Mouse (Mus musculus): Measurements from ENCODE around the gene Ccdc60. TPM values are rescaled to one million over a fixed set of nuclear protein-coding genes. Genes with fewer than 3 reads are reported as not detected.

Ccdc60 gene
- polyA plus RNA-seq, 1 experiment from 2014 or later, result not detected

DNA sequence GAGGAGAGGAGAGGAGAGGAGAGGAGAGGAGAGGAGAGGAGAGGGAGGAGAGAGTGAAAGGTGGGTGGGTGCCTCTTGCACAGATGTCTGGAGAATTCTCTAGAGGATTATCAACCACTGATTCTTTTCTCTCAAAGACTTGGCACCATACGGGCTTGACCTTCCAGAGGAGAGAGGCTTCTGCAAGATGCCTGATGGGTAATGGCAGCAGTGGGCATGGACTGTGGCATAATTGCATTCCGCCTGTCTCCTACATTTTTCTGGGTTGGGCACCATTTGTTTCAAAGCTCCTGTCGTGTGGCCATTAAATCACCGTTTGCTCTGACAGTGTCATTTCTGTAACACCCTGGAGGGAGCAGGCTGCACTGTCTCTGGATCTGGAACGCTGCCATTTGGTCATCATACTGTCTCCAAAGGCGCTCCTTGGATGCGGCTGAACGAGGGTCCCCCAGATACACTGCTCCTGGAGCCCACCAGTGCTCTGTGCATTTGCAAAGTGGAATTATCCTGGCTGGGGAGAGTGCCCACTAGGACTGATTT, 30.4 kb downstream of the Ccdc60 start:
- no peak overlapping the region for H3K9ac ChIP-seq (ENCODE audit: low read depth, low read length)
- no peak overlapping the region for H3K4me3 ChIP-seq (ENCODE audit: low read depth, low read length)
- no peaks in the 10 kb centered on the region for H3K27me3 ChIP-seq (ENCODE audit: control insufficient read depth, insufficient read depth, low read depth, low read length)
- no peak overlapping the region for H3K27ac ChIP-seq (ENCODE audit: low read length)
- H3K9me3 ChIP-seq (replicated peaks; ENCODE audit: control insufficient read depth, low read length), result no peaks in the 10 kb centered on the region
- H3K36me3 ChIP-seq (ENCODE audit: control insufficient read depth, insufficient read depth), result no peaks in the 10 kb centered on the region
- 56% methylated on average over 8 of the region's 8 CpGs for WGBS (ENCODE audit: insufficient replicate concordance)
- ATAC-seq (ENCODE audit: low read depth), result no peak
- H3K4me1 ChIP-seq (ENCODE audit: control insufficient read depth, low read depth, low read length), result no peaks in the 10 kb centered on the region
- H3K4me2 ChIP-seq (ENCODE audit: low read depth, low read length), result no peak overlapping the region

DNA sequence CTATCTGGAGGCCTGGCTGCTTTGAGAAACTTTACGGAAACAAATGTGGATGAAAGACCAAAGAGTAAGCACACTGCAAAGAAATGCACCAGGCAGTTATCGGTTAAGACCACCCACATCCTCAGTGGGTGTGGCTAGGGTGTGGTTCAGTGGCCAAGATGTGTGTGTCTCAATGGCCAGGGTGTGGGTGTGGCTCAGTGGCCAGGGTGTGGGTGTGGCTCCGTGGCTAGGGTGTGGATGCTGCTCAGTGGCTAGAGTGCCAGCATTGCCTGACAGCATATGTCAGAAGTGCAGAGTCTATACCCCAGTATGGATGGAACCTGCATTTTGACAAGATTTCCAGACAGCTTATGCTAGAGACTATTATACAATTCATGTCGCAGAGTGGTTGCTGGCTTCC, 34.9 kb downstream of the Ccdc60 start:
- H3K4me2 ChIP-seq (ENCODE audit: low read depth, low read length), result no peak overlapping the region
- H3K4me3 ChIP-seq (ENCODE audit: low read depth, low read length), result no peak overlapping the region
- no peak for ATAC-seq (ENCODE audit: low read depth)
- no peaks in the 10 kb centered on the region for H3K9me3 ChIP-seq (replicated peaks; ENCODE audit: control insufficient read depth, low read length)
- no peaks in the 10 kb centered on the region for H3K27me3 ChIP-seq (ENCODE audit: control insufficient read depth, insufficient read depth, low read depth, low read length)
- WGBS (ENCODE audit: insufficient replicate concordance), result 53% methylated on average over 4 of the region's 4 CpGs
- H3K36me3 ChIP-seq (ENCODE audit: control insufficient read depth, insufficient read depth), result no peaks in the 10 kb centered on the region
- H3K4me1 ChIP-seq (ENCODE audit: control insufficient read depth, low read depth, low read length), result no peaks in the 10 kb centered on the region
- H3K9ac ChIP-seq (ENCODE audit: low read depth, low read length), result no peak overlapping the region
- no peak overlapping the region for H3K27ac ChIP-seq (ENCODE audit: low read length)

- Histone ChIP-seq H3K4me3 (ENCODE audit: low read depth, low read length) (no peak overlapping the region), H3K4me1 (ENCODE audit: control insufficient read depth, low read depth, low read length) (no peaks in the 10 kb centered on the region), H3K27me3 (ENCODE audit: control insufficient read depth, insufficient read depth, low read depth, low read length) (no peaks in the 10 kb centered on the region), H3K9ac (ENCODE audit: low read depth, low read length) (no peak overlapping the region), H3K9me3 (replicated peaks; ENCODE audit: control insufficient read depth, low read length) (no peaks in the 10 kb centered on the region), H3K4me2 (ENCODE audit: low read depth, low read length) (no peak overlapping the region), H3K36me3 (ENCODE audit: control insufficient read depth, insufficient read depth) (no peaks in the 10 kb centered on the region), H3K27ac (ENCODE audit: low read length) (no peak overlapping the region)
- WGBS (ENCODE audit: insufficient replicate concordance), result 36% methylated on average over 6 of the region's 6 CpGs
- ATAC-seq (ENCODE audit: low read depth), result no peak
Observed at GRCm38 (mm10) chr5:116252186-116252585, 36.6 kb downstream of the Ccdc60 start.

DNA sequence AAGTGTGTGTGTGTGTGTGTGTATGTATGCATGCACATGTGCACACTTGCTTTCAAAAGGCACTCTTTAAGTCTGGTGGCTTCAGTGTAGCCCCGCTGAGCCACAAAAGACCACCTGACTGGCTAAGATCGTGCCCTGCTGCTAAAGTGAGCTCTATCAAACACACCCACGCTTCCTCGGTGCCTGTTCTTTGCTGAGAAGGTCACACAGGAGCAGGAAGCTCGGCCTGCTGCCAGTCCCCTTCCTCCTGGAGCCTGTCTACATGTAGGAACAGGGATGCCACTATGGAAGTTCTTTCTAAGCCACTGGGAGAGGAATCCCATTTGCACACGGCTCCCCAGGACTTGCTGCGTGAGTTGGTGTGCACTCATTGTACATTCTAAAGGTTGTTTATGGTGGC, 42.1 kb downstream of the Ccdc60 start:
- Histone ChIP-seq H3K4me1 (ENCODE audit: control insufficient read depth, low read depth, low read length) (no peaks in the 10 kb centered on the region), H3K4me3 (ENCODE audit: low read depth, low read length) (no peak overlapping the region), H3K36me3 (ENCODE audit: control insufficient read depth, insufficient read depth) (no peaks in the 10 kb centered on the region), H3K9me3 (replicated peaks; ENCODE audit: control insufficient read depth, low read length) (no peaks in the 10 kb centered on the region), H3K9ac (ENCODE audit: low read depth, low read length) (no peak overlapping the region), H3K27ac (ENCODE audit: low read length) (no peak overlapping the region), H3K27me3 (ENCODE audit: control insufficient read depth, insufficient read depth, low read depth, low read length) (no peaks in the 10 kb centered on the region), H3K4me2 (ENCODE audit: low read depth, low read length) (no peak overlapping the region)
- ATAC-seq (ENCODE audit: low read depth), result no peak
- WGBS (ENCODE audit: insufficient replicate concordance), result 59% methylated on average over 7 of the region's 7 CpGs

- WGBS (ENCODE audit: insufficient replicate concordance), result 34% methylated on average over 3 of the region's 3 CpGs
- H3K27me3 ChIP-seq (ENCODE audit: control insufficient read depth, insufficient read depth, low read depth, low read length), result no peaks in the 10 kb centered on the region
Observed at GRCm38 (mm10) chr5:116244476-116244875, 44.3 kb downstream of the Ccdc60 start.

DNA sequence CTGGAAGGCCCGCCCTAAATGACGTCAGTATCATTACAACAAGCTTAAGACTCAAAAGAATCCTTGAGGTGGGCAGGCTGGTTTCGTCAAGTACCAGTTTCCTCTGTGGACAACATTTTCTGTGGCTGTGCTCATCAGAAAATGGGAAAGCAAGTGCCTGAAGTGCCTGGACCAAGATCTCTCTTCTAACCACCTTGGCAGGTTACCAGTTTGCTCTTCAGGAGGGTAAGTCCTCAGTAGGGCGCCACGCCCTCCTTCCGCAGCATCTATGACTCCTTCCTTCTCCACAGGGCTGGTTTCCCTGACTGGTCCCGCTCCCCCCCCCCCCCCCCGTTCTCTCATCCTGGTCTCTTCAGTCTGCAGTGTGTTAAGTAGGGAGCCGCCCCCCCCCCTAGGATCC, 45.2 kb downstream of the Ccdc60 start:
- WGBS (ENCODE audit: insufficient replicate concordance), result 58% methylated on average over 9 of the region's 9 CpGs
- ATAC-seq (ENCODE audit: low read depth), result no peak

More at GRCm38 (mm10) chr5:116244476-116244875, 44.3 kb downstream of the Ccdc60 start:
- H3K27ac ChIP-seq (ENCODE audit: low read length), result no peak overlapping the region
- H3K36me3 ChIP-seq (ENCODE audit: control insufficient read depth, insufficient read depth), result no peaks in the 10 kb centered on the region
- ATAC-seq (ENCODE audit: low read depth), result no peak
- H3K9ac ChIP-seq (ENCODE audit: low read depth, low read length), result no peak overlapping the region
- no peak overlapping the region for H3K4me3 ChIP-seq (ENCODE audit: low read depth, low read length)
- no peak overlapping the region for H3K4me2 ChIP-seq (ENCODE audit: low read depth, low read length)
- no peaks in the 10 kb centered on the region for H3K9me3 ChIP-seq (replicated peaks; ENCODE audit: control insufficient read depth, low read length)
- H3K4me1 ChIP-seq (ENCODE audit: control insufficient read depth, low read depth, low read length), result no peaks in the 10 kb centered on the region

DNA sequence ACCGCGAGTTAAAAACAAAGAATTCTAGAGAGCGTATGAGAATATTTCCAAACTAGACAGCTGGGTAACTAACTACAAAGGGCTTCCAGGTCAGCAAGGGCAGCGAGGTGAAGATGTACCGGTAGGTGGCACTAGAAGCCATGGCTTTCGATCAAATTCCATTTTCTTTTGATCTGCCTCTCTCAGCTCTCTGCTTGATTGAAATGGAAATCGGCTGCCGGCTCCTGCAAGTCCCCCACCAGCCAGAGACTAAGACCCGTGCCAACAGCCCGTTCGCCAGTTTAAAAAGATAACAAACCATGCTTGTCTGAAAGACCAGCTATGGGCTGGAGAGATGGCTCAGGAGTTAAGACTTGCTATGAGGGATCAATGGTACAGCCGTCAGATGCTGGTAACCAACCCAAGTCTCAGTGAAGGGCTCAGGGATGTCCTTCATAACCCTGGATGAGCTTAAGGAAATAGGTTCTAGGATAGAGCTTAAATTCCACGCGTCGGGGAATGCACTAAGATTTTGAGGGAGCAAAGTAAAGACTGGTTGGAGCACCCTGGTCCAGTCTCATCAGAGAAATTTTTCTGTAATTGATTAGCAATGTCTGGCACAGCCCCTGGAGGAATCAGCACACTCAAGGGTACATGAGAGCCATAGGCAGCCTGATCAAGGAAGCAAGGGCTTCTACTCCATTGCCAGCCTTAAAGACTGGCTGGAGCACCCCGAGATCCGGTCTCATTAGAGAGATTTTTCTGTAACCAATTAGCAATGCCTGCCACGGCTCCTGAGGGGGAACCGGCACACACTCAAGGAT, 56.7 kb downstream of the Ccdc60 start:
- no peak overlapping the region for H3K4me2 ChIP-seq (ENCODE audit: low read depth, low read length)
- H3K4me1 ChIP-seq (ENCODE audit: control insufficient read depth, low read depth, low read length), result no peaks in the 10 kb centered on the region
- ATAC-seq (ENCODE audit: low read depth), result no peak
- H3K9me3 ChIP-seq (replicated peaks; ENCODE audit: control insufficient read depth, low read length), result no peaks in the 10 kb centered on the region
- H3K27ac ChIP-seq (ENCODE audit: low read length), result no peak overlapping the region
- no peaks in the 10 kb centered on the region for H3K36me3 ChIP-seq (ENCODE audit: control insufficient read depth, insufficient read depth)
- H3K4me3 ChIP-seq (ENCODE audit: low read depth, low read length), result no peak overlapping the region
- 23% methylated on average over 19 of the region's 19 CpGs for WGBS (ENCODE audit: insufficient replicate concordance)
- H3K27me3 ChIP-seq (ENCODE audit: control insufficient read depth, insufficient read depth, low read depth, low read length), result no peaks in the 10 kb centered on the region
- H3K9ac ChIP-seq (ENCODE audit: low read depth, low read length), result no peak overlapping the region

More for the DNA sequence above, 45.2 kb downstream of the Ccdc60 start:
- Histone ChIP-seq H3K27me3 (ENCODE audit: control insufficient read depth, insufficient read depth, low read depth, low read length) (no peaks in the 10 kb centered on the region), H3K36me3 (ENCODE audit: control insufficient read depth, insufficient read depth) (no peaks in the 10 kb centered on the region), H3K4me3 (ENCODE audit: low read depth, low read length) (no peak overlapping the region), H3K4me1 (ENCODE audit: control insufficient read depth, low read depth, low read length) (no peaks in the 10 kb centered on the region), H3K9me3 (replicated peaks; ENCODE audit: control insufficient read depth, low read length) (no peaks in the 10 kb centered on the region), H3K4me2 (ENCODE audit: low read depth, low read length) (no peak overlapping the region), H3K27ac (ENCODE audit: low read length) (no peak overlapping the region), H3K9ac (ENCODE audit: low read depth, low read length) (no peak overlapping the region)

DNA sequence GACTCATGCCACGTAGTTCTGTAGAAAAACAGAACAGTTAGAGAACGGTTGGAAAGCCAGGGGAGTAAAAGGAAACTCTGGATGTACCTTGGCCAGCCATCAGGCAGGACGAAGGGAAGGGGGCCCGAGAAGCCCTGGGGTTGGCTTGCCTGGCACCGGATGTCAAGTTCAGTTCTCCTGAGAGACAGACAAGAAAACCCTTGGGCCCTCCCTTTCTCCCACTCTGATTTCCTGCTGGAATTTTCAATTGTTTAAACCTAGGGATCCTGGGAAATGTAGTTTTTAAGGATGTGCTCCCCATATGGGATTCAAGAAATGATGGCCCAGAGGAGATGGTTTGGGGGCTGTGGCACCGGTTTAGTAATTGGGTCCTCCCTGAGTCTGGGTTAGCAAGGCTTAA, 60.4 kb downstream of the Ccdc60 start:
- ATAC-seq (ENCODE audit: low read depth), result no peak
- Histone ChIP-seq H3K4me3 (ENCODE audit: low read depth, low read length) (no peak overlapping the region), H3K9me3 (replicated peaks; ENCODE audit: control insufficient read depth, low read length) (no peaks in the 10 kb centered on the region), H3K36me3 (ENCODE audit: control insufficient read depth, insufficient read depth) (no peaks in the 10 kb centered on the region), H3K9ac (ENCODE audit: low read depth, low read length) (no peak overlapping the region), H3K4me1 (ENCODE audit: control insufficient read depth, low read depth, low read length) (no peaks in the 10 kb centered on the region), H3K27ac (ENCODE audit: low read length) (no peak overlapping the region), H3K4me2 (ENCODE audit: low read depth, low read length) (no peak overlapping the region), H3K27me3 (ENCODE audit: control insufficient read depth, insufficient read depth, low read depth, low read length) (no peaks in the 10 kb centered on the region)
- WGBS (ENCODE audit: insufficient replicate concordance), result 65% methylated on average over 6 of the region's 6 CpGs

GRCm38 (mm10) chr5:116224023-116224422, 64.8 kb downstream of the Ccdc60 start:
- 63% methylated on average over 6 of the region's 6 CpGs for WGBS (ENCODE audit: insufficient replicate concordance)
- ATAC-seq (ENCODE audit: low read depth), result no peak

More at GRCm38 (mm10) chr5:116224023-116224422, 64.8 kb downstream of the Ccdc60 start:
- H3K4me3 ChIP-seq (ENCODE audit: low read depth, low read length), result no peak overlapping the region
- no peaks in the 10 kb centered on the region for H3K36me3 ChIP-seq (ENCODE audit: control insufficient read depth, insufficient read depth)
- H3K9me3 ChIP-seq (replicated peaks; ENCODE audit: control insufficient read depth, low read length), result no peaks in the 10 kb centered on the region
- no peak overlapping the region for H3K9ac ChIP-seq (ENCODE audit: low read depth, low read length)
- no peaks in the 10 kb centered on the region for H3K4me1 ChIP-seq (ENCODE audit: control insufficient read depth, low read depth, low read length)
- H3K27me3 ChIP-seq (ENCODE audit: control insufficient read depth, insufficient read depth, low read depth, low read length), result no peaks in the 10 kb centered on the region
- no peak overlapping the region for H3K27ac ChIP-seq (ENCODE audit: low read length)
- H3K4me2 ChIP-seq (ENCODE audit: low read depth, low read length), result no peak overlapping the region
